Mouse (Mus musculus) brain, embryonic 14.5 days (tissue): ENCODE results near the gene Map4k3.

Experiments used
- CTCF ChIP-seq: fragments of 200-500 bp; IDR thresholded peaks from 2 replicates; pipeline ENCODE4 v1.5.1; 2012; ENCODE audit warnings: inconsistent platforms, mild to moderate bottlenecking, moderate library complexity, borderline replicate concordance; ENCODE audit not compliant: insufficient read depth, insufficient read length; ENCODE audit errors: extremely low read depth
- POLR2A ChIP-seq: fragments of 200-500 bp; IDR thresholded peaks from 2 replicates; pipeline ENCODE4 v1.6.1; 2012; ENCODE audit warnings: mild to moderate bottlenecking, inconsistent platforms, borderline replicate concordance; ENCODE audit not compliant: poor library complexity, insufficient read depth, insufficient read length, severe bottlenecking; ENCODE audit errors: extremely low read depth

DNA sequence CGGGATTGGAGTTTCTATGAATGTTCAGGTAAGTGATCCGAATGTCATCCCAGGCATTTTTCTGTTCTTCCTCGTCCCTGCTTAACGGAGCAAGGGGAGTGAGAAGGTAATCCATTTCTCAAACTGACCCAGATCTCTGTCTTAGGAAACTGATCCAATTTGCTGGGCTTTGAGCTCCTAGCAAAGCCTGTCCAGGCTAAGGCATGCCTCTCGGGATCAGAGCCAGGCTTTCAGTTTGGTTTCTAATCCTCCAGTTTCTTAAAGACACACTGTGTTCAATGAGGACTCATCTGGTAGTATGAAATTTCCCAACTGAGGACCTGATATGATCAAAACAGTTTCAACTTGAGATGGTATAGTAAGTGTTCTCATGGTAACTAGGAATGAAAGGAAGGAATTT is 11.1 kb upstream of the Map4k3 start:
- TF ChIP-seq CTCF: no peak
- TF ChIP-seq POLR2A: no peak
